Mouse (Mus musculus) CH12.LX (cell line): ENCODE results near the gene Gm6583. TPM values are rescaled to one million over a fixed set of nuclear protein-coding genes. Genes with fewer than 3 reads are reported as not detected.

Experiments used
- DNase-seq: peaks from one replicate; pipeline ENCODE4 v3.0.0-alpha.2; 2013; ENCODE audit errors: extremely low read depth
- H3K27ac ChIP-seq: 2 replicates; pipeline ENCODE4 v1.5.1; 2012; ENCODE audit warnings: low read depth, mild to moderate bottlenecking, control low read depth, moderate library complexity; ENCODE audit not compliant: insufficient read depth
- H3K27me3 ChIP-seq: replicated peaks from 2 replicates; pipeline ENCODE3; 2012; ENCODE audit warnings: inconsistent platforms
- H3K36me3 ChIP-seq, 2 experiments: replicated peaks in 1 of 2; 2 replicates each; pipeline versions ENCODE3 to v1.6.1; 2012; ENCODE audit warnings: inconsistent platforms in 1 of 2, low read length in 1 of 2, mild to moderate bottlenecking in 1 of 2, mixed read lengths in 1 of 2, moderate library complexity in 1 of 2; ENCODE audit not compliant: control insufficient read depth in 1 of 2, insufficient read depth in 1 of 2
- H3K4me1 ChIP-seq, 2 experiments: 2 replicates each; pipeline ENCODE4 v1.6.1; 2012; ENCODE audit warnings: inconsistent platforms in 1 of 2, moderate library complexity in 1 of 2; ENCODE audit not compliant: insufficient read depth in 2 of 2, control insufficient read depth in 1 of 2
- H3K4me2 ChIP-seq: 2 replicates; pipeline ENCODE4 v1.6.1; 2012; ENCODE audit warnings: low read depth, mild to moderate bottlenecking, control low read depth; ENCODE audit not compliant: poor library complexity, insufficient read depth, severe bottlenecking
- H3K4me3 ChIP-seq, 3 experiments: fragments of 150-350 bp in 1 of 3; sonication (generic) in 1 of 3; replicated peaks in 1 of 3; 2 replicates each; pipeline versions ENCODE3 to v1.5.1; 2011 to 2012; ENCODE audit warnings: low read depth in 2 of 3, low read length in 2 of 3, mild to moderate bottlenecking in 2 of 3, moderate library complexity in 2 of 3, control low read depth in 1 of 3, improper control_type of control experiment in 1 of 3, inconsistent platforms in 1 of 3, mixed read lengths in 1 of 3; ENCODE audit not compliant: poor library complexity in 1 of 3
- H3K79me2 ChIP-seq: replicated peaks from 2 replicates; pipeline ENCODE4 v1.6.1; 2012; ENCODE audit warnings: mild to moderate bottlenecking, moderate library complexity; ENCODE audit not compliant: control insufficient read depth, poor library complexity, insufficient read depth, severe bottlenecking; ENCODE audit errors: extremely low read depth
- H3K9ac ChIP-seq: 2 replicates; pipeline ENCODE4 v1.6.1; 2012; ENCODE audit warnings: low read depth, mild to moderate bottlenecking, control low read depth, moderate library complexity; ENCODE audit not compliant: insufficient read depth
- H3K9me3 ChIP-seq: replicated peaks from 2 replicates; pipeline ENCODE3; 2012; ENCODE audit warnings: low read length, inconsistent platforms, mixed read lengths
- BHLHE40 ChIP-seq: IDR thresholded peaks from 2 replicates; pipeline ENCODE4 v1.6.1; 2011; ENCODE audit warnings: mild to moderate bottlenecking, low read depth, low read length, improper control_type of control experiment
- CHD1 ChIP-seq: IDR thresholded peaks from 2 replicates; pipeline ENCODE4 v1.6.1; 2012; ENCODE audit warnings: low read depth, low read length, improper control_type of control experiment, inconsistent platforms
- CHD2 ChIP-seq: IDR thresholded peaks from 2 replicates; pipeline ENCODE4 v1.6.1; 2011; ENCODE audit warnings: low read length, improper control_type of control experiment
- CTCF ChIP-seq, 2 experiments: IDR thresholded peaks in 1 of 2; conservative IDR thresholded peaks in 1 of 2; 2 replicates each; pipeline ENCODE4 v1.5.1; 2011 to 2012; ENCODE audit warnings: low read depth in 2 of 2, low read length in 2 of 2, improper control_type of control experiment in 1 of 2, inconsistent platforms in 1 of 2, mild to moderate bottlenecking in 1 of 2, moderate library complexity in 1 of 2
- EP300 ChIP-seq: IDR thresholded peaks from 2 replicates; pipeline ENCODE4 v1.6.1; 2011; ENCODE audit warnings: low read length, improper control_type of control experiment
- ETS1 ChIP-seq: conservative IDR thresholded peaks from 2 replicates; pipeline ENCODE4 v1.6.1; 2012; ENCODE audit warnings: low read depth, mild to moderate bottlenecking, inconsistent platforms, low read length, improper control_type of control experiment, moderate library complexity
- HCFC1 ChIP-seq: IDR thresholded peaks from 2 replicates; pipeline ENCODE4 v1.6.1; 2012; ENCODE audit warnings: low read depth, mild to moderate bottlenecking, inconsistent platforms, low read length, improper control_type of control experiment
- IRF4 ChIP-seq: IDR thresholded peaks from 2 replicates; pipeline ENCODE4 v1.6.1; 2014; ENCODE audit warnings: low read depth, mild to moderate bottlenecking, inconsistent platforms, low read length, improper control_type of control experiment
- JUN ChIP-seq: IDR thresholded peaks from 2 replicates; pipeline ENCODE4 v1.6.1; 2011; ENCODE audit warnings: low read depth, mild to moderate bottlenecking, low read length, improper control_type of control experiment, moderate library complexity; ENCODE audit not compliant: insufficient read depth
- KAT2A ChIP-seq: IDR thresholded peaks from 2 replicates; pipeline ENCODE4 v1.6.1; 2012; ENCODE audit warnings: low read length, improper control_type of control experiment, inconsistent platforms; ENCODE audit not compliant: insufficient replicate concordance
- MAFK ChIP-seq: IDR thresholded peaks from 2 replicates; pipeline ENCODE4 v1.6.1; 2011; ENCODE audit warnings: low read length, improper control_type of control experiment; ENCODE audit not compliant: insufficient replicate concordance
- MAX ChIP-seq: IDR thresholded peaks from 2 replicates; pipeline ENCODE4 v1.6.1; 2011; ENCODE audit warnings: low read length, improper control_type of control experiment
- MAZ ChIP-seq: IDR thresholded peaks from 2 replicates; pipeline ENCODE4 v1.6.1; 2012; ENCODE audit warnings: low read depth, mild to moderate bottlenecking, inconsistent platforms, low read length, improper control_type of control experiment, moderate library complexity
- MYC ChIP-seq: IDR thresholded peaks from 2 replicates; pipeline ENCODE4 v1.6.1; 2011; ENCODE audit warnings: low read depth, mild to moderate bottlenecking, improper control_type of control experiment, low read length
- NRF1 ChIP-seq: IDR thresholded peaks from 2 replicates; pipeline ENCODE4 v1.6.1; 2014; ENCODE audit warnings: low read depth, mild to moderate bottlenecking, inconsistent platforms, low read length, improper control_type of control experiment, moderate library complexity
- PAX5 ChIP-seq: IDR thresholded peaks from 2 replicates; pipeline ENCODE4 v1.6.1; 2012; ENCODE audit warnings: low read length, inconsistent platforms, mixed read lengths
- POLR2A ChIP-seq: IDR thresholded peaks from 2 replicates; pipeline ENCODE4 v1.6.1; 2011; ENCODE audit warnings: low read depth, mild to moderate bottlenecking, improper control_type of control experiment, low read length
- POLR2AphosphoS2 ChIP-seq: IDR thresholded peaks from 2 replicates; pipeline ENCODE4 v1.6.1; 2011; ENCODE audit warnings: low read depth, low read length, improper control_type of control experiment
- SIN3A ChIP-seq: IDR thresholded peaks from 2 replicates; pipeline ENCODE4 v1.6.1; 2012; ENCODE audit warnings: low read length, improper control_type of control experiment, inconsistent platforms
- SMC3 ChIP-seq: IDR thresholded peaks from 2 replicates; pipeline ENCODE4 v1.6.1; 2011; ENCODE audit warnings: low read depth, low read length, improper control_type of control experiment
- TBP ChIP-seq: conservative IDR thresholded peaks from 2 replicates; pipeline ENCODE4 v1.6.1; 2011; ENCODE audit warnings: low read depth, low read length, improper control_type of control experiment
- TCF12 ChIP-seq: IDR thresholded peaks from 2 replicates; pipeline ENCODE4 v1.6.1; 2014; ENCODE audit warnings: low read depth, mild to moderate bottlenecking, inconsistent platforms, low read length, improper control_type of control experiment
- UBTF ChIP-seq: IDR thresholded peaks from 2 replicates; pipeline ENCODE4 v1.6.1; 2012; ENCODE audit warnings: low read depth, mild to moderate bottlenecking, inconsistent platforms, low read length, improper control_type of control experiment, moderate library complexity
- ZC3H11A ChIP-seq: IDR thresholded peaks from 2 replicates; pipeline ENCODE4 v1.6.1; 2012; ENCODE audit warnings: low read depth, mild to moderate bottlenecking, inconsistent platforms, low read length, improper control_type of control experiment
- ZNF384 ChIP-seq: IDR thresholded peaks from 2 replicates; pipeline ENCODE4 v1.6.1; 2012; ENCODE audit warnings: low read depth, low read length, improper control_type of control experiment, inconsistent platforms
- dilution Hi-C: fragments of 300-500 bp; cut with MboI; formaldehyde crosslinking; loops from 2 replicates; pipeline ENCODE4 v1.14.3; 2020; ENCODE audit warnings: low sequenced_read_pairs; ENCODE audit not compliant: extremely low pct_unique_long_range_greater_than_20kb, extremely low pct_ligation_motif_present
- in situ Hi-C: fragments of 300-500 bp; cut with MboI; formaldehyde crosslinking; loops from 3 replicates; pipeline ENCODE4 v1.14.3; 2019; ENCODE audit warnings: low sequenced_read_pairs, low pct_ligation_motif_present, low pct_unique_long_range_greater_than_20kb, mixed read lengths
- polyA plus RNA-seq: library from polyadenylated mRNA; unstranded; fragments of >175 nt; gene quantifications from 2 replicates; pipeline ENCODE4 v1.2.1, GENCODE M21; 2012; ENCODE audit warnings: low read depth; ENCODE audit not compliant: insufficient read length
- total RNA-seq, 2 experiments: library from RNA; depleted of rRNA; stranded (reverse); fragments of 300-350 nt in 1 of 2; fragments of >200 nt in 1 of 2; gene quantifications; 2 replicates each; pipeline ENCODE4 v1.2.3; 2012 to 2014

Gm6583 gene
- total and polyA plus RNA-seq, 3 experiments, result not detected

- H3K36me3 ChIP-seq, result no peaks in the 10 kb centered on the region
- H3K4me3 ChIP-seq, result no peak overlapping the region
- no peaks in the 10 kb centered on the region for H3K79me2 ChIP-seq
- DNase-seq, result no peak
- no peak overlapping the region for H3K4me2 ChIP-seq
- H3K27me3 ChIP-seq, result peaks cover 42% of the 10 kb centered on the region
- TF ChIP-seq TCF12, result no peak
- TF ChIP-seq SMC3, result no peak
- no peak for TF ChIP-seq TBP
- TF ChIP-seq MAX, result no peak
- TF ChIP-seq MYC, result no peak
- TF ChIP-seq ZNF384, result no peak
- no peak for TF ChIP-seq IRF4
- TF ChIP-seq KAT2A, result no peak
- TF ChIP-seq ZC3H11A, result no peak
- no peak for TF ChIP-seq HCFC1
- TF ChIP-seq SIN3A, result no peak
- no peak for TF ChIP-seq EP300
- peaks cover 2% of the 10 kb centered on the region for H3K9me3 ChIP-seq
- no peak overlapping the region for H3K9ac ChIP-seq
- in situ Hi-C loops (no loop called here), dilution Hi-C loops (no loop called here)
- H3K27ac ChIP-seq, result no peak overlapping the region
- no peaks in the 10 kb centered on the region for H3K4me1 ChIP-seq
These were observed 40.2 kb upstream of the Gm6583 start for GRCm38 (mm10) chr5:112396066-112396465.

GRCm38 (mm10) chr5:112394779-112395443 lies 39.1 kb upstream of the Gm6583 start, which contains the start of gene Asphd2:
Gene Asphd2 (minus strand): TSS chr5:112394866.
- peaks cover 40% of the 10 kb centered on the region for H3K27me3 ChIP-seq
- DNase-seq, result no peak
- dilution Hi-C loops, result no loop called here
- no peaks in the 10 kb centered on the region for H3K36me3 ChIP-seq
- no peaks in the 10 kb centered on the region for H3K4me1 ChIP-seq
- no peak within 1 kb of the TSS for H3K4me2 ChIP-seq
- in situ Hi-C loops, result no loop called here
- H3K27ac ChIP-seq, result no peak within 1 kb of the TSS
- TF ChIP-seq CTCF (conservative IDR thresholded peaks at IDR 0.05 in 1 of 2, IDR thresholded peaks at IDR 0.05 in 1 of 2; ENCODE audit: low read depth in 2 of 2, low read length in 2 of 2) (no peak), MAFK (no peak), CHD2 (no peak), SIN3A (no peak), EP300 (no peak), CHD1 (no peak), NRF1 (no peak), IRF4 (no peak), BHLHE40 (no peak), MAZ (no peak), KAT2A (no peak), PAX5 (no peak), UBTF (no peak), POLR2A (no peak), ETS1 (no peak), JUN (no peak), ZNF384 (no peak), POLR2AphosphoS2 (no peak)
- H3K9ac ChIP-seq, result no peak within 1 kb of the TSS
- H3K4me3 ChIP-seq, result no peak within 1 kb of the TSS
- peaks cover 2% of the 10 kb centered on the region for H3K9me3 ChIP-seq
- no peaks in the 10 kb centered on the region for H3K79me2 ChIP-seq
